Mouse (Mus musculus): ENCODE measurements around the gene Olfr148.

Olfr148 gene

DNA sequence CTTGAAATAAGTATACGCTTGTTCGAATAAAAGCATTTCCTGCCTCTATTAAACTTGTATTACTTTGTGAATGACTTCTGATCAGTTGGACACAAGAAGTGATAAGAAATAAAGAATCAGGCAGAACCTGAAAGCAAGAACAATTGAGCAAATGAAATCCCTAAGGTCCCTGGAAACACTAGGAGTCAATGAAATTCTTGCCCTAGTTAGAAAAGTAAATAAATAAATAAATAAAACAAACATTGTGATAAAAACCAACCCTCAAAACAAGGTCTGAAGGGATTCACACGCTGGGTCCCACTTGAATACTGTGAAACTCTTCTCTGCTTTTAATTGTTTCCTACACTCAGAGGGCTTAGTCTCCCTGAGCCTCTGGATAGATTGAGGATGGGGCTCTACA is at the start of gene Olfr148:
TSS of gene Olfr148 (plus strand) at position 301 of the 400 bp plus-strand sequence.
- no peak for DNase-seq

DNA sequence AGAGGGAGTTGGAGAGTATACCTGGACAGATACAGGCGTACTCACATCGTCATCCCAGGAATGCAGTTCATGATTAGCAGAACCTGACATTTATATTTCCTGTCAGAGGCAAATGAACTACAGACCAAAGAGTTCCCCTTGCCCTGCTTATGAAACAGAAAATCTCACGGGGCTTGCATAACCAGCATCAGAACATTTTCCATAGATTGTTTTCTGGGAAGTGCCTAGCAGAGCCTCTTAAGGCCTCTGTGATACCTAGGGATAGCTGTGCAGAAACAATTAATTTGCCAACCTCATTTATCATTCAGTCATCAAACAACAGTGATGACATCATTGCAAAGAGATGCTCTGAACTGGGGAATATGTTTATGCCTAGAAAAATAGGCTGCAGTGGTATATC is 35.0 kb upstream of the Olfr148 start, which contains the start of gene Olfr959:
TSS of gene Olfr959 (minus strand) at position 101 of the 400 bp plus-strand sequence.
- DNase-seq, result no peak

DNA sequence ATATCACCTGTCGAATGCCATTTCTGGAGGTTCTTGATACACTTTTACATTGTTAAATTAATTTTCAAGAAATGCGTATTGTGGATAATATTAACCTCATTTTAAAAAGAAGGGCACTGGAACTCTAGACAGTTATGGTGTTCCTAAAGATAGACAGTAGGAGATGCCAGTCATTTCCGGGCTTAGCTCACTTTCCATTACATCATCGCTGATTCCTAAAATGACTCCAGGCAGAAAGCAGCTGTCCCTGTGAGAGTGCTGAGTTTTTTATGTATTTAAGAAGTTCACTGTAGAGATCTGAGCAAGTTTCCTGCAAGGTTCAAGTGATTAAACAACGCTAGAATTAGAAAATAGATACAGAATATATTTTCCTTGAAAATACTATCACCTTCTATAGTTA is 33.4 kb upstream of the Olfr148 start:
- no peak for DNase-seq

GRCm38 (mm10) chr9:39602536-39603332 is 7.7 kb upstream of the Olfr148 start:
- DNase-seq, result peak; percentile 18

DNA sequence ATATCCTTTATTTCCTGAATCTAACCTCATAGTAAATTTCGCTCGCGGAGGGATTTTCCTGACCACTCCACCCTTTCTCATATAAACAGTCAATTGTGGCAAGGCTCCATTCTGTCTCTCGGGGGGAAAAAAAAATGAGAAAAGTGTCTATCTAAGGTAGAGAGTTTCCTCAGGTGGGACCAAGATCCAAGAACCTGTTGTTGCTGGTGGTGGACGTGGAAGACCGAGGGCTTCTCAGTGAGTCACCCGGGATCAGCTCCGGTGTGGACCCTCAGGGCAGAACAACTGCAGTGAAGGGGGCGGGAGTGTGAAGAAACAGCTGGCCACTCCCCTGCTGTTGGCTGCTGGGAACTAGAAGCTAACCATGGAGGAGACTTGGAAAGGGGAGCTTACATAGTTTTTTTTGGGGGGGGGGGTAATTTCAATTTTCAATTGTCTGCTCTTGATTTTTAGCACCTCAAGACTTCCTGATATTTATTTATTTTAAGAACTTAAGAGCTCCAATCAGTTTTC is 7.1 kb upstream of the Olfr148 start:
- no peak for DNase-seq

DNA sequence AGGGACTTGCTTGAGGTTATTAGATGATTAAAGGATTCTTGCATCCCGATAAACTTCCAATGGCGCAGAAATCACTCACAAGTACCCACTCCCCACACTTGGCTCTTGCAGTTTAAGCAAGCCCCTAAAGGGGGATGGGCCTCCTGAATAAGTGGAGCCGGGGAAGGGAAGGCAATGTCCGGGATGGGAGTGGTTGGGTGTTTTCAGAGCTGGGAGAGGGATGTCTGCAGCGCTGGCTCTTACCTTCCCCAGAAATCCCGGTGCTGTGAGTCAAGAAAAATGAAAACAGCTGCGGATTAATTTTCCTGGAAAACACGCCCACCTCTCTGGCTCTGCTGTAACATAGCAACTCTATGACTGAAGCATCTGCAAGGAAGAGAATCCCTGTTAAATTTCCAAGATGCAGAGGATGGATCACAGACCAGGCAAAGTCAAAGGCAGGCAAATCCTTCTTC is 6.4 kb upstream of the Olfr148 start, which contains the start of gene AW551984:
TSS of gene AW551984 (minus strand) at position 405 of the 455 bp plus-strand sequence.
- peak; percentile 5 for DNase-seq

- DNase-seq, result no peak
These were observed 2.0 kb upstream of the Olfr148 start for GRCm38 (mm10) chr9:39608497-39608896.

DNA sequence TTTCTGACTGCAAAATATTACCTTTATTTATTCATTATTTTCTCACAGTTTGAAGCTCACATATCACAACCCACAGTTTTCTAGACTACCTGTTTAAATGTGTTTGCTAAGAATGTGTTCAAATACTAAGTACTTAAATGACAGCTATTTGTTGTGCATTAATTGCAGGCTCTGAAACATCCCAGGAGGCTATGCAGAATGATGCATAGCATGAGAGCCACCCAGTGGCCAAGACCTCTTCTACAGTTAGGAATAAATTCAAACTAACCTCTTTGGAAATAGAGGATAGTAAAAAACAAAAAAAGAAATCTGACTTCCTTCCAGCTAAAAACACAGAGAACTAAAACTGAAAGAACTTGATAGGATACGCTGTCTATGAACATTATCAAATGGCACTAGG is 1.5 kb downstream of the Olfr148 start:
- peak; percentile 8 for DNase-seq

DNA sequence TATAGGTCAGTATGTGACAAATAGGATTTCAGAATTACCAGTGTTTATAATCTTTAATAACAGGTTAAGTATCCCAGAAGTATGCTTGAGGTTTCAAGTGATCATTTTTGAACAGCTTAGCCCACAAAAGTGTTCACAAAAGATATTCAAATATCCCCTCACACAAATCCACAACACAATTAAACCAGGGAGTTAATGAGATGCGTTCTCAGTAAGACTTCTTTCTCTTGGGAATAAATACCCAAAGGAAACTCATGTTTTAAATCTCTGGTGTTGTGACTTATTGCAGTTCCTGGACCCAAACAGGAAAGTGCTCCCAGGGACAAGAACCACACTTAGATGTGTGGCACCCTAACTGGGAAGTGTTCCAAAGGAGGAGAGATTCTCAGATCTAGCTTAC is 10.6 kb downstream of the Olfr148 start, which contains the start of gene Olfr960:
TSS of gene Olfr960 (plus strand) at position 301 of the 400 bp plus-strand sequence.
- no peak for DNase-seq

- DNase-seq, result no peak
These were observed 13.3 kb downstream of the Olfr148 start for GRCm38 (mm10) chr9:39623783-39624182.

- no peak for DNase-seq
These were observed 14.3 kb downstream of the Olfr148 start for GRCm38 (mm10) chr9:39624711-39625110.

DNA sequence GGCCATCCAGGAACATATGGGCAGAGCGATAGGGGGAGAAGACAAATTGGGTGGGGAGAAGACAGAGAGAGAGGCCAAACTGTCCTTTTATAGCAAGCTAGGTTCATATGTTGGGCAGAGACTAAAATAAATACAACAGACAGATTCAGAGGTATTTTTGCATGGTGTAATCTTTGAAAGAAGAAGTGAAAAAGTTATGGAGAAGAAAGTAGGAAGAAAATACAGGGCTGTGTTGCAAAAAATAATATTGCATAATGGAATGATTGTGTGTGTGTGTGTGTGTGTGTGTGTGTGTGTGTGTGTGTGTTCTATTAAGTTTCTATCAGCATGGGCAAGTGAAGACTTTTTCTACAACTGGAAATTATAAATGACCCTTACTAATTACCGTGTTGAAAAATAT is 18.6 kb downstream of the Olfr148 start:
- DNase-seq, result no peak

GRCm38 (mm10) chr9:39633913-39634594 is 23.6 kb downstream of the Olfr148 start:
- peak; percentile 14 for DNase-seq

GRCm38 (mm10) chr9:39644785-39645184 is 34.3 kb downstream of the Olfr148 start, which contains the start of gene Olfr961:
TSS of gene Olfr961 (plus strand) at chr9:39645085.
- no peak for DNase-seq

GRCm38 (mm10) chr9:39647382-39647781 is 36.9 kb downstream of the Olfr148 start:
- no peak for DNase-seq

- DNase-seq, result no peak
These were observed 44.4 kb downstream of the Olfr148 start for GRCm38 (mm10) chr9:39654756-39655396.

Data from right cerebral cortex, postnatal 25 days (tissue).